ENCODE assay signal across 11 mouse cellular contexts in the genomic region with DNA sequence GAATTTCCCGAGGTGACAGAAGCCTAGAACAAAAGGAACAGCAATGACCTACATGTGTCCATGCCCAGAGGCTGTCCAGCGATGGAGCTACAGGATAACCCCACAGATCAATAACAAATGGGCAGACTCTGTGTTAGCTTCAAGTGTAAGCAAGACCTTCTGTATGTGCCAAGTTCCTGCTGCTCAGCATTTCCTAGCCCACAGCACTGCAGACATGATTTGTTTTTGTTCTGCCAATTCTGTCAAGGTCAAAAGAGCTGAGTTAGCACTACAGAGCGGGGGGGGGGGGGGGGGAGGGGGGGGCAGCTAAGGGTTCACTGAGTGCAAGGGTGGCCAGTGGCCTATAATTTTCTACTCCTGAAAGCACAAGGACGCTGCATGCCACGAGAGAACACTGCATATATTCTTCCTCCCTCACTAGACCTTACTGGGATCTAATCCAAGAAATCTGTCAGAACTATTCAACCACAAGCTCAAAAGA. TPM values are rescaled to one million over a fixed set of nuclear protein-coding genes. Genes with fewer than 3 reads are reported as not detected.
DNase-seq lines count a peak whose midpoint lies in the region; ATAC-seq lines count a peak whose summit lies in the region.
"Had no signal": no experiment of that assay in that cellular context is flagged by ENCODE, and none has a peak within 500 bp of the region (broad histone marks: within the 10 kb centered on the region; RNA-seq: fewer than 3 reads in every experiment).

No protein-coding gene starts in this region.

- ATAC-seq in hindbrain, embryonic 13.5 days (ENCODE audit: low FRiP score): no peak
- no peak for ATAC-seq in hindbrain, embryonic 12.5 days (ENCODE audit: low FRiP score)
- ATAC-seq in lung, embryonic 15.5 days (ENCODE audit: borderline replicate concordance, extremely low read depth, low FRiP score, low TSS enrichment): no peak
- no peak for ATAC-seq in embryonic facial prominence, embryonic 15.5 days (ENCODE audit: insufficient number of reproducible peaks, low FRiP score, low TSS enrichment, low read depth)
- no peak for ATAC-seq in forebrain, embryonic 13.5 days

- no peaks in the 10 kb centered on the region for H3K27me3 ChIP-seq in hindbrain, embryonic 13.5 days
- no peaks in the 10 kb centered on the region for H3K27me3 ChIP-seq in hindbrain, embryonic 12.5 days
- H3K27me3 ChIP-seq in lung, embryonic 15.5 days: no peaks in the 10 kb centered on the region
- no peaks in the 10 kb centered on the region for H3K27me3 ChIP-seq in embryonic facial prominence, embryonic 15.5 days
- no peaks in the 10 kb centered on the region for H3K27me3 ChIP-seq in forebrain, embryonic 13.5 days
- H3K27me3 ChIP-seq: limb, embryonic 13.5 days had no signal

- H3K36me3 ChIP-seq in hindbrain, embryonic 13.5 days: peaks cover 64% of the 10 kb centered on the region
- peaks cover 69% of the 10 kb centered on the region for H3K36me3 ChIP-seq in hindbrain, embryonic 12.5 days
- H3K36me3 ChIP-seq in lung, embryonic 15.5 days: peaks cover 55% of the 10 kb centered on the region
- H3K36me3 ChIP-seq in embryonic facial prominence, embryonic 15.5 days: peaks cover 60% of the 10 kb centered on the region
- peaks cover 68% of the 10 kb centered on the region for H3K36me3 ChIP-seq in forebrain, embryonic 13.5 days (ENCODE audit: poor library complexity, severe bottlenecking)

- H3K4me1 ChIP-seq in hindbrain, embryonic 13.5 days (replicated peaks): peaks cover 30% of the 10 kb centered on the region
- peaks cover 26% of the 10 kb centered on the region for H3K4me1 ChIP-seq in hindbrain, embryonic 12.5 days
- peaks cover 29% of the 10 kb centered on the region for H3K4me1 ChIP-seq in lung, embryonic 15.5 days
- H3K4me1 ChIP-seq in embryonic facial prominence, embryonic 15.5 days: peaks cover 39% of the 10 kb centered on the region
- peaks cover 30% of the 10 kb centered on the region for H3K4me1 ChIP-seq in forebrain, embryonic 13.5 days

- H3K4me2 ChIP-seq in hindbrain, embryonic 13.5 days: no peak overlapping the region
- H3K4me2 ChIP-seq in hindbrain, embryonic 12.5 days (replicated peaks): no peak overlapping the region
- H3K4me2 ChIP-seq in lung, embryonic 15.5 days: no peak overlapping the region
- no peak overlapping the region for H3K4me2 ChIP-seq in embryonic facial prominence, embryonic 15.5 days (replicated peaks)
- no peak overlapping the region for H3K4me2 ChIP-seq in forebrain, embryonic 13.5 days
- H3K4me2 ChIP-seq: limb, embryonic 13.5 days had no signal

- DNase-seq in adrenal gland, adult (ENCODE audit: inconsistent age in 2 of 2, low spot score in 1 of 2): peak; percentile 80 to 90
- no peak for DNase-seq in adrenal gland, postnatal 4 days (ENCODE audit: low spot score in 2 of 2)
- DNase-seq in lung, adult 18-20 months: no peak
- DNase-seq: gastrocnemius, postnatal 14 days had no signal

- H3K27ac ChIP-seq in hindbrain, embryonic 13.5 days: no peak overlapping the region
- H3K27ac ChIP-seq in hindbrain, embryonic 12.5 days: no peak overlapping the region
- 0 out of 2 replicates have a peak overlapping the region, but pooled peaks have one; percentile 5 for H3K27ac ChIP-seq in lung, embryonic 15.5 days
- H3K27ac ChIP-seq in embryonic facial prominence, embryonic 15.5 days (replicated peaks): peak overlapping the region; percentile 65
- no peak overlapping the region for H3K27ac ChIP-seq in forebrain, embryonic 13.5 days
- H3K27ac ChIP-seq: limb, embryonic 13.5 days had no signal

- H3K9me3 ChIP-seq in hindbrain, embryonic 13.5 days: no peaks in the 10 kb centered on the region
- no peaks in the 10 kb centered on the region for H3K9me3 ChIP-seq in hindbrain, embryonic 12.5 days (replicated peaks)
- H3K9me3 ChIP-seq in lung, embryonic 15.5 days: no peaks in the 10 kb centered on the region
- H3K9me3 ChIP-seq in embryonic facial prominence, embryonic 15.5 days (replicated peaks): no peaks in the 10 kb centered on the region
- no peaks in the 10 kb centered on the region for H3K9me3 ChIP-seq in forebrain, embryonic 13.5 days (replicated peaks)
- H3K9me3 ChIP-seq: G1E; limb, embryonic 13.5 days had no signal

- H3K4me3 ChIP-seq in hindbrain, embryonic 13.5 days: no peak overlapping the region
- no peak overlapping the region for H3K4me3 ChIP-seq in hindbrain, embryonic 12.5 days
- no peak overlapping the region for H3K4me3 ChIP-seq in lung, embryonic 15.5 days
- no peak overlapping the region for H3K4me3 ChIP-seq in embryonic facial prominence, embryonic 15.5 days (replicated peaks)
- no peak overlapping the region for H3K4me3 ChIP-seq in forebrain, embryonic 13.5 days
- H3K4me3 ChIP-seq: limb, embryonic 13.5 days had no signal

- 0 out of 2 replicates have a peak overlapping the region, but pooled peaks have one; percentile 24 for H3K9ac ChIP-seq in hindbrain, embryonic 13.5 days
- no peak overlapping the region for H3K9ac ChIP-seq in hindbrain, embryonic 12.5 days
- H3K9ac ChIP-seq in lung, embryonic 15.5 days: no peak overlapping the region
- no peak overlapping the region; the same call in 1 of the 2 replicates for H3K9ac ChIP-seq in embryonic facial prominence, embryonic 15.5 days
- H3K9ac ChIP-seq in forebrain, embryonic 13.5 days: no peak overlapping the region
- H3K9ac ChIP-seq: limb, embryonic 13.5 days had no signal

- 70% methylated on average over 5 of the region's 5 CpGs for WGBS in hindbrain, embryonic 13.5 days
- 73% methylated on average over 5 of the region's 5 CpGs for WGBS in hindbrain, embryonic 12.5 days
- WGBS in lung, embryonic 15.5 days: 50% methylated on average over 4 of the region's 5 CpGs
- 60% methylated on average over 4 of the region's 5 CpGs for WGBS in embryonic facial prominence, embryonic 15.5 days
- 75% methylated on average over 4 of the region's 5 CpGs for WGBS in forebrain, embryonic 13.5 days

RNA-seq across cellular contexts. Expression of a gene that starts 2.0 kb away (rescaled TPM):
- total RNA-seq in adrenal gland, postnatal 4 days (2021): 10 to 100 TPM; 32.3 to 35.8 TPM
- 24.9 and 27.0 TPM in 2 replicates for polyA plus RNA-seq in hindbrain, embryonic 13.5 days (2015; fragmentation: Nextera tagmentation; extraction: Ambion mirVana)
- polyA plus RNA-seq in hindbrain, embryonic 12.5 days (2016; fragmentation: Nextera tagmentation; extraction: Ambion mirVana): 31.4 and 35.4 TPM in 2 replicates
- 17.3 and 20.3 TPM in 2 replicates for polyA plus RNA-seq in lung, embryonic 15.5 days (2015; fragmentation: Nextera tagmentation; extraction: Ambion mirVana)
- polyA plus RNA-seq in embryonic facial prominence, embryonic 15.5 days (2015; fragmentation: Nextera tagmentation; extraction: Ambion mirVana): 23.2 and 25.1 TPM in 2 replicates
- 18.9 and 19.8 TPM in 2 replicates for polyA plus RNA-seq in forebrain, embryonic 13.5 days (2015; fragmentation: Nextera tagmentation; extraction: Ambion mirVana)

RNA-seq across cellular contexts. Expression of a gene that starts 21.8 kb away (rescaled TPM):
- total RNA-seq in adrenal gland, postnatal 4 days (2021): 100 to 1,000 TPM; 145 TPM
- 94.3 and 95.6 TPM in 2 replicates for polyA plus RNA-seq in hindbrain, embryonic 13.5 days (2015; fragmentation: Nextera tagmentation; extraction: Ambion mirVana)
- 107 and 110 TPM in 2 replicates for polyA plus RNA-seq in hindbrain, embryonic 12.5 days (2016; fragmentation: Nextera tagmentation; extraction: Ambion mirVana)
- 95.2 and 99.7 TPM in 2 replicates for polyA plus RNA-seq in lung, embryonic 15.5 days (2015; fragmentation: Nextera tagmentation; extraction: Ambion mirVana)
- polyA plus RNA-seq in embryonic facial prominence, embryonic 15.5 days (2015; fragmentation: Nextera tagmentation; extraction: Ambion mirVana): 90.4 and 92.6 TPM in 2 replicates
- polyA plus RNA-seq in forebrain, embryonic 13.5 days (2015; fragmentation: Nextera tagmentation; extraction: Ambion mirVana): 103 and 111 TPM in 2 replicates

RNA-seq across cellular contexts. Expression of a gene that starts 21.9 kb away (rescaled TPM):
- total RNA-seq in adrenal gland, postnatal 4 days (2021): 10 to 100 TPM; 88.3 to 93.8 TPM
- polyA plus RNA-seq in hindbrain, embryonic 13.5 days (2015; fragmentation: Nextera tagmentation; extraction: Ambion mirVana): 154 and 162 TPM in 2 replicates
- polyA plus RNA-seq in hindbrain, embryonic 12.5 days (2016; fragmentation: Nextera tagmentation; extraction: Ambion mirVana): 179 and 188 TPM in 2 replicates
- polyA plus RNA-seq in lung, embryonic 15.5 days (2015; fragmentation: Nextera tagmentation; extraction: Ambion mirVana): 107 and 117 TPM in 2 replicates
- 120 and 141 TPM in 2 replicates for polyA plus RNA-seq in embryonic facial prominence, embryonic 15.5 days (2015; fragmentation: Nextera tagmentation; extraction: Ambion mirVana)
- polyA plus RNA-seq in forebrain, embryonic 13.5 days (2015; fragmentation: Nextera tagmentation; extraction: Ambion mirVana): 156 and 164 TPM in 2 replicates

RNA-seq across cellular contexts. Expression of a gene that starts 30.5 kb away (rescaled TPM):
- 10 to 100 TPM; 57.3 to 58.7 TPM for total RNA-seq in adrenal gland, postnatal 4 days (2021)
- polyA plus RNA-seq in hindbrain, embryonic 13.5 days (2015; fragmentation: Nextera tagmentation; extraction: Ambion mirVana): 27.8 and 35.2 TPM in 2 replicates
- 36.2 and 37.3 TPM in 2 replicates for polyA plus RNA-seq in hindbrain, embryonic 12.5 days (2016; fragmentation: Nextera tagmentation; extraction: Ambion mirVana)
- 23.1 and 30.0 TPM in 2 replicates for polyA plus RNA-seq in lung, embryonic 15.5 days (2015; fragmentation: Nextera tagmentation; extraction: Ambion mirVana)
- 25.3 and 30.2 TPM in 2 replicates for polyA plus RNA-seq in embryonic facial prominence, embryonic 15.5 days (2015; fragmentation: Nextera tagmentation; extraction: Ambion mirVana)
- polyA plus RNA-seq in forebrain, embryonic 13.5 days (2015; fragmentation: Nextera tagmentation; extraction: Ambion mirVana): 25.1 and 30.9 TPM in 2 replicates

RNA-seq across cellular contexts. Expression of a gene that starts 34.0 kb away (rescaled TPM):
- total RNA-seq in adrenal gland, postnatal 4 days (2021): 10 to 100 TPM; 53.7 to 58.6 TPM
- polyA plus RNA-seq in hindbrain, embryonic 13.5 days (2015; fragmentation: Nextera tagmentation; extraction: Ambion mirVana): 18.3 and 18.5 TPM in 2 replicates
- polyA plus RNA-seq in hindbrain, embryonic 12.5 days (2016; fragmentation: Nextera tagmentation; extraction: Ambion mirVana): 32.3 and 35.3 TPM in 2 replicates
- polyA plus RNA-seq in lung, embryonic 15.5 days (2015; fragmentation: Nextera tagmentation; extraction: Ambion mirVana): 18.2 and 21.3 TPM in 2 replicates
- 25.9 and 27.0 TPM in 2 replicates for polyA plus RNA-seq in embryonic facial prominence, embryonic 15.5 days (2015; fragmentation: Nextera tagmentation; extraction: Ambion mirVana)
- 16.9 and 22.5 TPM in 2 replicates for polyA plus RNA-seq in forebrain, embryonic 13.5 days (2015; fragmentation: Nextera tagmentation; extraction: Ambion mirVana)

Comparison
In these comparisons a context has a peak if more than half of its experiments do, and no peak if none do; other contexts are left out.
1. DNase-seq: peak in adrenal gland, adult (2 of 2); none in adrenal gland, postnatal 4 days (0 of 2) and lung, adult 18-20 months (0 of 2).
2. H3K27ac ChIP-seq: peak in lung, embryonic 15.5 days (single experiment) and embryonic facial prominence, embryonic 15.5 days (single experiment); none in hindbrain, embryonic 13.5 days (single experiment), hindbrain, embryonic 12.5 days (single experiment) and forebrain, embryonic 13.5 days (single experiment).